Mouse (Mus musculus): ENCODE results near the gene Aadacl3. TPM values are rescaled to one million over a fixed set of nuclear protein-coding genes. Genes with fewer than 3 reads are reported as not detected.
A peak's percentile ranks its signal among the peaks of the same experiment; 100 is the strongest.

Gene Aadacl3
- polyA plus RNA-seq, 1 experiment from 2014 or later = not detected

- Histone ChIP-seq H3K4me2 (no peak within 1 kb of the TSS), H3K9ac (ENCODE audit: low read depth, low read length) (no peak within 1 kb of the TSS), H3K4me1 (replicated peaks; ENCODE audit: control insufficient read depth, insufficient read depth, low read length) (no peaks in the 10 kb centered on the region), H3K9me3 (ENCODE audit: control insufficient read depth, low read length) (no peaks in the 10 kb centered on the region), H3K36me3 (ENCODE audit: control insufficient read depth, insufficient read depth, low read length) (no peaks in the 10 kb centered on the region), H3K4me3 (ENCODE audit: low read depth, low read length) (no peak within 1 kb of the TSS), H3K27me3 (replicated peaks; ENCODE audit: control insufficient read depth, insufficient read depth, low read length) (no peaks in the 10 kb centered on the region), H3K27ac (ENCODE audit: low read depth, low read length) (no peak within 1 kb of the TSS)
- ATAC-seq (replicated peaks; ENCODE audit: low FRiP score) (no peak), DNase-seq (ENCODE audit: low spot score) (no peak)
Measured at GRCm38 (mm10) chr4:144438672-144439071, 24.9 kb downstream of the Aadacl3 start, which contains the start of gene 1700012P22Rik. Gene 1700012P22Rik, minus strand, starts transcription at chr4:144438772.

GRCm38 (mm10) chr4:144433216-144433615 lies 30.3 kb downstream of the Aadacl3 start:
- Histone ChIP-seq H3K27ac (ENCODE audit: low read depth, low read length) (no peak overlapping the region), H3K27me3 (replicated peaks; ENCODE audit: control insufficient read depth, insufficient read depth, low read length) (no peaks in the 10 kb centered on the region), H3K9me3 (ENCODE audit: control insufficient read depth, low read length) (no peaks in the 10 kb centered on the region), H3K9ac (ENCODE audit: low read depth, low read length) (no peak overlapping the region), H3K36me3 (ENCODE audit: control insufficient read depth, insufficient read depth, low read length) (no peaks in the 10 kb centered on the region), H3K4me1 (replicated peaks; ENCODE audit: control insufficient read depth, insufficient read depth, low read length) (no peaks in the 10 kb centered on the region), H3K4me2 (no peak overlapping the region), H3K4me3 (ENCODE audit: low read depth, low read length) (no peak overlapping the region)
- ATAC-seq (replicated peaks; ENCODE audit: low FRiP score) (no peak), DNase-seq (ENCODE audit: low spot score) (no peak)
- 77% methylated on average over 5 of the region's 5 CpGs for WGBS

GRCm38 (mm10) chr4:144430723-144431122 lies 32.8 kb downstream of the Aadacl3 start:
- Histone ChIP-seq H3K27me3 (replicated peaks; ENCODE audit: control insufficient read depth, insufficient read depth, low read length) (no peaks in the 10 kb centered on the region), H3K27ac (ENCODE audit: low read depth, low read length) (no peak overlapping the region), H3K9ac (ENCODE audit: low read depth, low read length) (no peak overlapping the region), H3K9me3 (ENCODE audit: control insufficient read depth, low read length) (no peaks in the 10 kb centered on the region), H3K36me3 (ENCODE audit: control insufficient read depth, insufficient read depth, low read length) (no peaks in the 10 kb centered on the region), H3K4me1 (replicated peaks; ENCODE audit: control insufficient read depth, insufficient read depth, low read length) (no peaks in the 10 kb centered on the region), H3K4me3 (ENCODE audit: low read depth, low read length) (no peak overlapping the region), H3K4me2 (no peak overlapping the region)
- WGBS = 64% methylated on average over 2 of the region's 2 CpGs
- no peak for DNase-seq (ENCODE audit: low spot score)
- ATAC-seq (replicated peaks; ENCODE audit: low FRiP score) = no peak

- H3K36me3 ChIP-seq (ENCODE audit: control insufficient read depth, insufficient read depth, low read length) = no peaks in the 10 kb centered on the region
- no peak overlapping the region for H3K27ac ChIP-seq (ENCODE audit: low read depth, low read length)
- no peak overlapping the region for H3K4me3 ChIP-seq (ENCODE audit: low read depth, low read length)
- H3K9ac ChIP-seq (ENCODE audit: low read depth, low read length) = no peak overlapping the region
- no peak for DNase-seq (ENCODE audit: low spot score)
- no peak overlapping the region for H3K4me2 ChIP-seq
- H3K27me3 ChIP-seq (replicated peaks; ENCODE audit: control insufficient read depth, insufficient read depth, low read length) = no peaks in the 10 kb centered on the region
- ATAC-seq (replicated peaks; ENCODE audit: low FRiP score) = no peak
- 25% methylated on average over 3 of the region's 3 CpGs for WGBS
- no peaks in the 10 kb centered on the region for H3K9me3 ChIP-seq (ENCODE audit: control insufficient read depth, low read length)
- no peaks in the 10 kb centered on the region for H3K4me1 ChIP-seq (replicated peaks; ENCODE audit: control insufficient read depth, insufficient read depth, low read length)
Measured at GRCm38 (mm10) chr4:144428868-144429267, 34.7 kb downstream of the Aadacl3 start.

- Histone ChIP-seq H3K4me2 (no peak overlapping the region), H3K9ac (ENCODE audit: low read depth, low read length) (no peak overlapping the region), H3K4me3 (ENCODE audit: low read depth, low read length) (no peak overlapping the region), H3K36me3 (ENCODE audit: control insufficient read depth, insufficient read depth, low read length) (no peaks in the 10 kb centered on the region), H3K9me3 (ENCODE audit: control insufficient read depth, low read length) (no peaks in the 10 kb centered on the region), H3K27me3 (replicated peaks; ENCODE audit: control insufficient read depth, insufficient read depth, low read length) (no peaks in the 10 kb centered on the region), H3K27ac (ENCODE audit: low read depth, low read length) (no peak overlapping the region), H3K4me1 (replicated peaks; ENCODE audit: control insufficient read depth, insufficient read depth, low read length) (no peaks in the 10 kb centered on the region)
- ATAC-seq (replicated peaks; ENCODE audit: low FRiP score) (no peak), DNase-seq (ENCODE audit: low spot score) (no peak)
- 67% methylated on average over 5 of the region's 5 CpGs for WGBS
Measured at GRCm38 (mm10) chr4:144424590-144424989, 39.0 kb downstream of the Aadacl3 start.

- no peak overlapping the region for H3K4me3 ChIP-seq (ENCODE audit: low read depth, low read length)
- DNase-seq (ENCODE audit: low spot score) (no peak), ATAC-seq (replicated peaks; ENCODE audit: low FRiP score) (no peak)
- no peaks in the 10 kb centered on the region for H3K4me1 ChIP-seq (replicated peaks; ENCODE audit: control insufficient read depth, insufficient read depth, low read length)
- H3K9me3 ChIP-seq (ENCODE audit: control insufficient read depth, low read length) = no peaks in the 10 kb centered on the region
- H3K27ac ChIP-seq (ENCODE audit: low read depth, low read length) = no peak overlapping the region
- H3K27me3 ChIP-seq (replicated peaks; ENCODE audit: control insufficient read depth, insufficient read depth, low read length) = no peaks in the 10 kb centered on the region
- H3K36me3 ChIP-seq (ENCODE audit: control insufficient read depth, insufficient read depth, low read length) = no peaks in the 10 kb centered on the region
- no peak overlapping the region for H3K9ac ChIP-seq (ENCODE audit: low read depth, low read length)
- H3K4me2 ChIP-seq = no peak overlapping the region
Measured at GRCm38 (mm10) chr4:144420644-144421043, 42.9 kb downstream of the Aadacl3 start.

GRCm38 (mm10) chr4:144408290-144408689 lies 55.3 kb downstream of the Aadacl3 start, which contains the start of gene Pramef12:
Gene Pramef12, minus strand, starts transcription at chr4:144408464.
- DNase-seq (ENCODE audit: low spot score) = no peak
- H3K27me3 ChIP-seq (replicated peaks; ENCODE audit: control insufficient read depth, insufficient read depth, low read length) = no peaks in the 10 kb centered on the region
- H3K4me3 ChIP-seq (ENCODE audit: low read depth, low read length) = no peak within 1 kb of the TSS
- no peaks in the 10 kb centered on the region for H3K36me3 ChIP-seq (ENCODE audit: control insufficient read depth, insufficient read depth, low read length)
- WGBS = 59% methylated on average over 9 of the region's 9 CpGs
- no peaks in the 10 kb centered on the region for H3K9me3 ChIP-seq (ENCODE audit: control insufficient read depth, low read length)
- no peaks in the 10 kb centered on the region for H3K4me1 ChIP-seq (replicated peaks; ENCODE audit: control insufficient read depth, insufficient read depth, low read length)
- no peak within 1 kb of the TSS for H3K27ac ChIP-seq (ENCODE audit: low read depth, low read length)
- no peak for ATAC-seq (replicated peaks; ENCODE audit: low FRiP score)
- no peak within 1 kb of the TSS for H3K4me2 ChIP-seq
- H3K9ac ChIP-seq (ENCODE audit: low read depth, low read length) = no peak within 1 kb of the TSS

- no peak for ATAC-seq (replicated peaks; ENCODE audit: low FRiP score)
- 60% methylated on average over 3 of the region's 3 CpGs for WGBS
Measured at GRCm38 (mm10) chr4:144406261-144406660, 57.3 kb downstream of the Aadacl3 start.

GRCm38 (mm10) chr4:144404456-144405086 lies 59.0 kb downstream of the Aadacl3 start:
- Histone ChIP-seq H3K4me1 (replicated peaks; ENCODE audit: control insufficient read depth, insufficient read depth, low read length) (no peaks in the 10 kb centered on the region), H3K27me3 (replicated peaks; ENCODE audit: control insufficient read depth, insufficient read depth, low read length) (no peaks in the 10 kb centered on the region), H3K4me2 (peak overlapping the region; percentile 51), H3K9ac (ENCODE audit: low read depth, low read length) (no peak overlapping the region), H3K4me3 (ENCODE audit: low read depth, low read length) (peak overlapping the region; percentile 36), H3K27ac (ENCODE audit: low read depth, low read length) (no peak overlapping the region), H3K36me3 (ENCODE audit: control insufficient read depth, insufficient read depth, low read length) (no peaks in the 10 kb centered on the region), H3K9me3 (ENCODE audit: control insufficient read depth, low read length) (no peaks in the 10 kb centered on the region)
- 6% methylated on average over 17 of the region's 17 CpGs for WGBS
- DNase-seq (ENCODE audit: low spot score) (peak; percentile 39), ATAC-seq (replicated peaks; ENCODE audit: low FRiP score) (peak; percentile 71; the same call in 1 of the 2 replicates)

More at GRCm38 (mm10) chr4:144406261-144406660, 57.3 kb downstream of the Aadacl3 start:
- Histone ChIP-seq H3K4me1 (replicated peaks; ENCODE audit: control insufficient read depth, insufficient read depth, low read length) (no peaks in the 10 kb centered on the region), H3K27me3 (replicated peaks; ENCODE audit: control insufficient read depth, insufficient read depth, low read length) (no peaks in the 10 kb centered on the region), H3K9me3 (ENCODE audit: control insufficient read depth, low read length) (no peaks in the 10 kb centered on the region), H3K36me3 (ENCODE audit: control insufficient read depth, insufficient read depth, low read length) (no peaks in the 10 kb centered on the region), H3K4me2 (no peak overlapping the region), H3K9ac (ENCODE audit: low read depth, low read length) (no peak overlapping the region), H3K4me3 (ENCODE audit: low read depth, low read length) (no peak overlapping the region), H3K27ac (ENCODE audit: low read depth, low read length) (no peak overlapping the region)
- DNase-seq (ENCODE audit: low spot score) = no peak

Measured in liver, embryonic 11.5 days (tissue).